Mouse (Mus musculus): ENCODE measurements around the gene Trim31.
"Not testable (repeated sequence)": the region's sequence is repeated elsewhere in the genome, so short reads cannot be mapped to it uniquely, and the experiment has no call there.

Gene Trim31

DNA sequence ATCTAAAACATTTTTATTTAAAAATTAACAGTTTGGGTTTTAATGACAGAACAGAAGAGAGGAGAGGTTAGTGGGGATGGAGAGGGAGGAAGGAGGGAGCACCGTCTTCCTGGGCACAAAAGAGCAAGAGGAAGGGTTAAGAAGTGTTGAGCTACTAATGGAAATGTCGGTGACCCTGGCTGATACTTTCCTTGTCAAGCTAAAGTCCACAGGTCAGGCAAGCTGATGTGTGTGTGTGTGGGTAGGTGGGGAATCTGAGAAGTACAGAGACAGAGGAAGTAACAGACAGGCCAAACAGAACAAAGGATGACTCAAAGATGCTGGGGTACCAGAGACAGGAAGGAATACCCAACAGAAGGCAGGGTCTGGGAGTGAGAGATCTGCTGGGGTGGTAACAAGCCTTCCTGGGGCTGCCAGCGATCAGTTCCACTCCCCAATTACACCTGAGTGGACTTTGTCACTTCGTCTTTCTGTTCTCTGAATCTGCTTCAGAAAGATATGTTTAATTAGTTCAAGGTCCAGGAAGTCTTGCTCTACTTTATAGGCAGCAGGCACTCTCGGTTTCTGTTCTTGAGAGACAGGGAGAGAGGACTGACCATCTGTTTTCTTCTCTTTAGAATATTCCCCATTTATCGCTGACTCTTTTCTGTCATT lies at the start of gene Trim31:
Gene Trim31 (plus strand): TSS at position 567 of the 654 bp plus-strand sequence.
- DNase-seq = no peak

DNA sequence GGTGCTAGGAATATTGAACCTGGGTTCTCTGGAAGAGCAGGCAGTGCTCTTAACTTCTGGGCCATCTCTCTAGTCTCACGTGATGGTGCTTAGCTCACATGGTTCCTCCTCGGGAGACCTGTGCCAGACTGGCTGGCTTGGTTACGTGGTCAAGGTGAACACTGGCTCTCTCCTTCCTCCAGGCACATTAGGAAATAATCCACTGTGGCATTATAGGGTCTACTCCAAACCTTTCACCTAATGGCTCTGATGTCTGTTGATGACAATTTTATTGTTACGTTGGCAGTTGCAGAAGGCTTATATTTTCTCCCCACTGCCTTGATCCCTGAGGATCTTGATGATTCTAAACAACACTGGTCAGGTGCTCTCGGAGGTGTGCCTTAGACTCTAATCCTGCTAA lies 49.0 kb upstream of the Trim31 start:
- no peak for DNase-seq

DNA sequence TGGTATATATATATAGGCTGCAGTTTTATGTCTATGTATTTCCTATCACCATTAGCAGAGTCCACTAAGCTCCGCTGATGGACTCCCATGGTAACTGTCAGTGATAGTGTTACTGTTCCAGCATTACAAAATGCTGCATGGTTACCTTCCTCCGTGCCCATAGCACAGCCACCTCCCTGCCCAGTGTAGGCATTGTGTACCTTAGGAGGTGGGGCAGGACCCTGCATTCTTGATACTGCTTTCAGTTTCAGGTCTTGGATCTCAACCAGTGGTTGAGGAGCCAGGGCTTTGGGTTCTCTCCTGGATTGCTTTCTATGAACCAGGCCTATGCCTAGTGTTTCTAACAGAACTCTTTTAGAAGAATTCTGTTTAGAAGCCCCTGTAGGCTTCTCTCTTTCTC lies 47.9 kb upstream of the Trim31 start:
- no peak for DNase-seq

DNA sequence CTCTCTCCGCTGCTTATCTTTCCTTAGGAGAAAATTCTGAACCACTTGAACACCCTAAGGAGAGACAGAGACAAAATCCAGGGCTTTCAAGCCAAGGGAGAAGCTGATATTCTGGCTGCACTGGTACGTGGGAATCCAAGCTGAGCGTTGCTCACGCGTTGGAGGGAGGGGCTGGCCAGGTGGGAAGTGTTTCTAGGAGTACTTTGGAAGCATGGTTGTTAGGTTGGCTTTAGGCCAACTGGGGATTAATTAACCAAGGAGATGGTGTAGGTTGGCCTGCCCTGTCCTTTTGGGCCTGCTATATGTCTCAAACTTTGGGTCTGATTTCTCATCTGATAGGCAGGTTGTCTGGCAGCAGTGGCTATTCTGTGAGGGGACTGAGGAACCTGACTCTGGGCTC lies 46.7 kb upstream of the Trim31 start:
- no peak for DNase-seq

DNA sequence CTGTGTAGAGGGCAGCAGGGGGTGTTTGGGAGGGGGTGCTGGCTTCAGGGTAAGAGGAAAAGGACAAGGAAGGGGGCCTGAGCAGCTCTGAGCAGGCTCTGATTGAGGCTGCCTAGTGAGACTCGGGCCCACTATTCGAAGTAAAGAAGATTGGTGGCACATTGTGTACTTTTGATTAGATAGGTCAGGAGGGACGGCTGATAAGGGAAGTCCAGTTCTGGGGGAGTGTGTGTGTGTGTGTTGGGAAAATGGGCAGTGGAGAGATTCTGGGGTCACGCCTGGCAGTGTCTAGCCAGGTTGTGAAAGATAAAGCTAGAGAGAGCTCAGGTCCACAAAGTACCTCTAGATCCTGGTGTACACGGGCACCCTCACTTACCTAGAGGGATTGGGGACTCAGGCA lies 46.3 kb upstream of the Trim31 start:
- no peak for DNase-seq

DNA sequence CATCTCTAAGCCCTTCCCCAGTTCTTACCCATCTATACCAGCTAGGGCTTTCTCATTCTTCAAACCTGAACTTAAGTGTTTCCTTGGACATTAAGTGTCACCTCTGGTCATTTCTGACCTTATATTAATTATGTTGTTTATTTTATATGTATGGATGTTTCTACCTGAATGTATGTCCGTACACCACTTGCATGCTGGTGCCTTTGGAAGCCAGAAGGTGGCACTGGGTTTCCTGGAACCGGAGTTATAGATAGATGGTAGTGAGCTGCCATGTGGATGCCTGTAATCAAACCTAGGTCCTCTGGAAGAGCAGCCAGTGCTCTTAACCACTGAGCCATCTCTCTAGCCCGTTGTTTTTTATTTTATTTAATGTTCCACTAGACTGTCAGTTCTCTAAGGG lies 42.4 kb upstream of the Trim31 start:
- no peak for DNase-seq

GRCm38 (mm10) chr17:36856236-36856635 lies 41.7 kb upstream of the Trim31 start:
- no peak for DNase-seq

GRCm38 (mm10) chr17:36858181-36858580 lies 39.7 kb upstream of the Trim31 start:
- DNase-seq = no peak

GRCm38 (mm10) chr17:36861680-36862079 lies 36.2 kb upstream of the Trim31 start:
- DNase-seq = no peak

DNA sequence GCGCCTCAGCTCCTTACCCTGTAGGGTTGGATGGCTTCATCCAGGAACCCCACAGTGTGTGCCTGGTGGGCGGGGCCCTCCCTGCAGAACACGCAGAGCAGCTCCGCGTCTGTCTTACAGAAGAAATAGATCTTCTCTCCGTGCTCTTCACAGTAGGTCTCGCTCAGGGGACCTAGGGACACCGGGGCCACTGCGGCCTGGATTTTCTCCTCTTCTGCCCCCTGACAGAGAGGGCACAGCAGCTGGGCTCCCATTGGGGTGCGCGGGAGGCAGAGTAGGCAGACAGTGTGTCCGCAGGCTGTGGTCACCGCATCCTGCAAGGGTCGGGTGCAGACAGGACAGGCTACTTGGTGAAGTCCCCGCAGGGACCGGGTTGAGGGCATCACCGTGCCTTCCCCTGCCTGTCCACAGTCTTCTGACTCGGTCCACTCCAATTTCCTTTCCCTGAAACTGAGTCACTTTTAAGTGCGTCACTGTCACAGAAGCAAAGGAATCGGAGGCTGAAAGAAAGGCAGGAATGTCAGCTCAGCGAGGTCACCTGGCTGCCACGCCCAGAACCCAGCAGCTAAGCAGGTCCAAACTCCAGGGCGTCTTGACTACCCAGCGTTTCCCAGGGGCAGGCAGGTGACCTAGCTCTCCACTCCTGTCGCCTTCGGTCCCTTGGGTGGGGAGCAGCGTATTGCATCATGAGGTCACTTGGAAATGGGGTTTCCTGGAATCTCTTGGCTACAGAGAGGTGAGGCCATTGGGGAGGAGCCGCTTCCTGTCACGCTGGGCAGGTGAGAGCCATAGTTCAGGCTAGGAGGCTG lies 31.0 kb upstream of the Trim31 start, which contains the start of gene Trim15:
Gene Trim15 (minus strand): TSS at position 492 of the 809 bp plus-strand sequence.
- no peak for DNase-seq

- DNase-seq = no peak
Measured at GRCm38 (mm10) chr17:36868836-36869235, 29.1 kb upstream of the Trim31 start.

- DNase-seq = no peak
Measured at GRCm38 (mm10) chr17:36869284-36869954, 28.5 kb upstream of the Trim31 start, which contains the start of gene Trim10. Gene Trim10, plus strand, starts transcription at chr17:36869574.

DNA sequence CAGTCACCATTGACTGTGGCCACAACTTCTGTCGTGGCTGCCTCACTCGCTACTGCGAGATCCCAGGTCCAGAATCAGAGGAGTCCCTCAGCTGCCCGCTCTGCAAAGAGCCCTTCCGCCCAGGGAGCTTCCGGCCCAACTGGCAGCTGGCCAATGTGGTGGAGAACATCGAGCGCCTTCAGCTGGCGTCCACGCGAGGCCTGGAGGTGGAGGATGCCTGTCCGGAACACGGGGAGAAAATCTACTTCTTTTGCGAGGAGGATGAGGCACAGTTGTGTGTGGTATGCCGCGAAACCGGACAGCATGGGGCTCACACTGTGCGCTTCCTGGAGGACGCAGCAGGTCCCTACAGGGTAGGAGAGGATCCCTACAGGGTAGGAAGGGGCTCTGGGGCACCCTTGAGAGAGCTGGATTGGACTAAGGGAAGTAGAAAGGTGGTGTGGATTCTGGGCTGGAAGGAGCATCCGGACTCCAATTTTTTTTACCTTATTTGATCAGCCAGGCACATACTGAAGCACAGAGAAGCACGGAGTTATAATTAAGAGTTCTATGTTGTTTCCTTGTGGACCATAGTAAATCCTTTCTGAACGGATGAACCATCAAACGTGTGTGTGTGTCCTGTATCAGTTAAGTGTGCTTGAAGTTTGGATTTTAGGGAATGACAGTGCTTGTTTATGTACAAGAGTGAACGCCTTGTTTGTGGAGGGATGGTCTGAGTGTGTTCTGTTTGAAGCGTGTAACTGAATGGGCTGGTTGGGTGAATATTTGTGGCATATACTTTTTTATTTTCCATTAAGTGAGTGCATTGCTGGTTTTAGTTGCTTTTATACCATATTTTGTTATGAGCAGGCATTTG lies 27.7 kb upstream of the Trim31 start:
- DNase-seq = no peak

DNA sequence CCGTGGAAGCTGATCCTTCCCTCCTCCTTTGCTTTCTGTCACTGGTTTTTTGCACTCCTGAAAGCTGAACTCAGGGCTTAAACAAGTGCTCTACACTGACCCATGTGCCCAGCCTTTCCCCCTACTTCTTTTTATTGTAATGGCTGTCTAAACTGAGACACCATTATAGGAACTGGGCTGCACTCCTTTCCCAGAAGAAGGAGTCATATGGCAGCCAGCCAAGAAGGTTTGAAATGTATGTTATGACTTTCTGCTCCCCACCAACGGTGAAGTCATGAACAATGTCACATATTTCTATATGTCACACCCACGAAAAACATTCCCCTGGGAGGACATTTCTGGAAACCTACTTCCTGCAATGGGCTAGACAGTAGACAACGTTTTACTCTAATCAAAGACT lies 23.3 kb upstream of the Trim31 start:
- DNase-seq = no peak

DNA sequence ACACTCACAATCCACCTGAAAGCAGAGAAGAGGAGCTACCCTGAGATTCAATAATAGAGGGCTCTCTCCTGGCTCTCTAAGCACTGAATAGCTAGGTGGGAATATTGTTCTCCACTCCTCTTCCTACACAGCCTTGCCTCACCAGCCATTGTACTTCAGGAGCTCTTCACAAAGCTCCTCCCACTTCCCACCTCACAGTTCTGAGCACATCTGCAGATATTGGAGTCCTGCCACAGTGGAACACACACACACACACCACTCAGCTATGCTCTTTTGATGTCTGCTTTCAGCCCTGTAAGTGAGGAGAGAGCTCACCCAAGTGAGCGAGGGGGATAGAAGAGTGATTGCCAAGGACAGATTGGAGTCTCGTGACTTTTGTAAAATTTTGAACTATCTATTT lies 14.6 kb upstream of the Trim31 start:
- no peak for DNase-seq

DNA sequence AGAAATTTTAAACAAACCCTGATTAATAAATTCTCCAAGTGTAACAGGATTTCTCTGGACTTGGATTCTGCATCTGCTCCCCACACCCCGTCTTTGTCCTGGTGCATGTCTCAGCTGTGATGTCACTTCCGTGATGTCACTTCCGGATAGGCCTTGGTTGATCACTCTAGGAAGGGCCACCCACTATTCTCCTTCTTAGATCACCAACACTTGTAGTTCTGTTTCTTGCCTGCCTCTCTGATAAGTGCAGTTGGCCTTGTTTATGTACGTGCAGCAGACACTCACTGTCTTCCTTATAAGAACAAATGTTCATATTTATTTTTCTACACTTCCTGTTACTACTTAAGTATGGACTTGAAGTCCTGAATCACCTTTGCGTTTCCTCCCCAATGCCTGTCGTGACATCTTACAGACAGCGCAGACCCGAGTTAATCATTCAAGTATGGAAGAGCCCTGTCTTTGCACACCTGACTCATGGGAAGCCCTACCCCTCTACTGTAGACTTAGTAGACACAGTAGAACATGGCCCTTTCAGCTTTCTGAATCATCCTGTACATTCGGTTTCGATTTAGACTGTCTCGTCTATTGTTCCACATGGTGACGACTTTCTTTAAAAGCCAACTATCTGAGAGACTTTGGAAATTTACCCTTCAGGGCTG lies 12.7 kb upstream of the Trim31 start:
- DNase-seq = no peak

DNA sequence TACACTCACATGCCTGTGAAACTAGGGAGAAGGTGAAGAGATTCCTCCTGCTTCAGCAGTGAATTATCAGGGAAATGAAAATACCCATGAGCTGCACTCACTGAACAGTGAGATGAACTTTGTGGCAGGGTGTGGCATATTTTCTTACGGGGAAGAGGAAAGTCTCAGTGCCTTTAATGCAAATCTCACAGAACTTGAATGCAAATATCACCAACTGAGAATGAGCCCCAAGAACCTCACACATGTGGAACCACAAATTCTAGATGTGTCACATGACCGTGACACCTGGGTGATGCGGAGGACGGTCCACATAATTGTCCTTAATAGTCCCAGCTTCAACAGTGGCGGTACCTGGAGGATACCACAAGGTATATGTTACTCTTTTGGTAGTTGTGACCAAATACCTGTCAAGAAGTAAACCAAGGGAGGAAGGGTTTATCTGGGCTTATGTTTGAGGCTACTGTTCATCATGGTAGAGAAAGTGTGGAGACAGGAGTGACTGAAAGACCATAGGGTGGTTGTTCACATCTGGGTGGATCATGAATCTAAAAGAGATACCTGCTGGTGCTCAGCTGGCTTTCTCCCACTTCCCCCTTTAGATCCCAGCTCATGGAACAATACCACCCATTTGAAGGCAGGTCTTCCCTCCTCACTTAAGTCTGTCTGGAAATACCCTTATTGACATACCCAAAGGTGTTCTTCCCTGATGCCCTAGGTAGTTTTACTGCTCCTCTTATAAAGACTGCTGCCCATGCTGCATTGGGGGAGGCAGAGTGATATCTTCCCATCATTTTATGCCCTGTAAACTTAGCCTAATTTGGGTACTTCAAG lies 7.6 kb upstream of the Trim31 start, which contains the start of gene Trim40:
Gene Trim40 (minus strand): TSS at position 51 of the 831 bp plus-strand sequence.
- DNase-seq = no peak

- not testable (repeated sequence) for DNase-seq
Measured at GRCm38 (mm10) chr17:36891496-36891895, 6.4 kb upstream of the Trim31 start.

DNA sequence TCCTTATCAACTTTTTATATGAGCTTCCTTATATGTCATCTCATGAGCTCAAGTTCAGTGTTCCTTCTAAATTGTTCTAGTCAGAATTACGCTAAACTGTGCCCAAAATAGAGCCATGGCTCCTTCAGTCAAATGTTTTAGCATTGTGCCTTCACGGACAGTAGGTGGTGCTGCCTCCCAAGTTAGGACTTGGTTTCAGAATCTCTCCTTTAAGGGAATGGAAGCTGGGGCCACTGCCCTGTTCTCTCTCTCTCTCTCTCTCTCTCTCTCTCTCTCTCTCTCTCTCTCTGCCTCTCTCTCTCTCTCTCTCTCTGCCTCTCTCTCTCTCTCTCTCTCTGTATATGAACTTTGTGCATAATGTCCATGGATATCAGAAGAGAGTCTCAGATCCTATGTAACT lies 5.6 kb upstream of the Trim31 start:
- peak; percentile 14 for DNase-seq

DNA sequence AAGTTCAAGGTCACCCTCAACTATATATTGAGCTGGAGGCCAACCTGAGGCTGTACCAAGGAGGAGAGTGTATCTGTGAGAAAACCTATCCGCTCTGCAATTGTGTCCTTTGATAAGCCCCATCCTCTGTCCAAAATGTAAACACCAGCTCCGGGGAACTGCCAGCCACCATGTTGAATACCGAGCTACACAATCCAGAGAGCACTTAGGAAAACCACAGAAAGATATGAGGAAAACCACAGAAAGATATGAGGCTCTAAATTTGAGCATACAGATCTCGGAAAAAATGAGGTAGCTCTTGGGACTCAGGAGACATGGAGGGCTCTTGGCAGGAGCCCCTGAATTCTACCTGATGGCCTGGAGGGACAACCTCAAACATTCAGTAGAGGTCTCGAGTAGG lies 4.5 kb upstream of the Trim31 start:
- DNase-seq = no peak

GRCm38 (mm10) chr17:36896583-36896982 lies 1.3 kb upstream of the Trim31 start:
- peak; percentile 36 for DNase-seq
